Mouse (Mus musculus): ENCODE results near the gene Zdhhc14.
A peak's percentile ranks its signal among the peaks of the same experiment; 100 is the strongest.

The Zdhhc14 gene

DNA sequence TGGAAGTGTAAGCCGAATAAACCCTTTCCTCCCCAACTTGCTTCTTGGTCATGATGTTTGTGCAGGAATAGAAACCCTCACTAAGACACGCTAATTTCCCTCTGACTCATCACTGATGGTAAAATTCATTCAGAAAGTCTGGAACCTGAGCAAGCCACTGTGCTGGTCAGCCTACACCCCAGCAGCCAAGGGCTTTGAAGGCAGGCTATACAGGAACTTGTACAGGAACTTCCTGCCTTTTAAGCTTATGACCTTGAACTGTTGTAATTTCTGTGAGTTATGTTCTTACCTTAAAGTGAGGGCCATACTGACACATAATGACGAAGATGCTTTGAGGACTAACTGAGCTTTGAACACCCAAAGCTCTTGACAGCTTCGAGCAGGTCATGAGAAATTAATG lies 67.9 kb downstream of the Zdhhc14 start:
- DNase-seq = no peak

DNA sequence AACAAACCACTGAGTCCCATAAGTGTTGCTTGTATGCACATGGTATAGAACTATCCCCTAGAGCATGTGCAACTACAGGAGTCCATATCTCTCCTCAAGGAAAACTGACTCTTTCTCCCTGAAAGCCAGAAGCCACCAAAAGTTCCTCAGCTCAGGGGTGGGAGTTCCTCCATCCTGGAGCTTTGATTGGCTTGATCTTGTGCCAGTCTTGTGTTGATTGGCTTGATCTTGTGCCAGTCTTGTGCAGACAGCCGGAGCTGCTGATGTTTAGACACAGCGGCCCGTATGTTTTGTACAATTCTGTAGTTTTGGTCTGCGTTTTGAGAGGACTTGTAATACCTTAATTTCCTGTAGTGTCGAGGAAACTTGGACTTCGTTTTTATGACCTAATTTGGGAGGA lies 70.8 kb downstream of the Zdhhc14 start:
- no peak for DNase-seq

DNA sequence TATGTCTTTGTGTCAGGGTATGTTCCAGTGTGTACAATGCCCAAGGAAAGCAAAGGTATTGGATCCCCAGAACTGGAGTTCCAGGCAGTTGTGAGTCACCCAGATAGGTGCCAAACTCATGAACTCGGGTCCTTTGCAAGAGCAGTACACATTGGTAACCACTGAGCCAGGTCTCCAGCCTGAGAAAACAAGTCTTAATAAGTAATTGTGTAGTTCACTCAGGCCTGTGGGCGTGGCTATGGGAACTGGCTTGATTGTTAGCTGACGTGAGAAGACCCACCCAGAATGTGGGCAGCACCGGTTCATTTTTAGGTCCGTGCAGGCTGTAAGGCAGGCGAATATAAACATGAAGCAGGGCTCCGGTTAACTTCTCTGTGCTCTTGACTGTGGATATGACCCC lies 73.6 kb downstream of the Zdhhc14 start:
- DNase-seq = peak; percentile 24

DNA sequence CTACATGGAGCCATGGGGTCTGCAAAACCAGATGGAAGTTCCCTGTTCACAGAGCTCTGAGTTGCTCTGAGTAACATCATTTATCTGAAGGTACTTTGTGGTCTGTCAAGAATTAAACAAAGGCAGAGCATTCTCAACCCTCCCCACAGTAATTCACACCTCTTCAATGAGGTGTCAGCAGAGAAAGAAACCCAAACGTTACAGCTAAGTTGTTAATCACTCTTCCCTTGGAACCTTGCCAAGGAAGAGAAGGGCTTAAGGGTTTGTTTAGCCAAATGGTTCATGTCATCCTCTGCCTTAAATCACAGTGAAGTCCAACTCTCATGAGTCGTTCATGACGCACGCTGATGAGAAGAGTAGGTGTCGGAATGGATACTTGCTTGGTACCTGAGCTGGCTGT lies 75.6 kb downstream of the Zdhhc14 start:
- DNase-seq = no peak

DNA sequence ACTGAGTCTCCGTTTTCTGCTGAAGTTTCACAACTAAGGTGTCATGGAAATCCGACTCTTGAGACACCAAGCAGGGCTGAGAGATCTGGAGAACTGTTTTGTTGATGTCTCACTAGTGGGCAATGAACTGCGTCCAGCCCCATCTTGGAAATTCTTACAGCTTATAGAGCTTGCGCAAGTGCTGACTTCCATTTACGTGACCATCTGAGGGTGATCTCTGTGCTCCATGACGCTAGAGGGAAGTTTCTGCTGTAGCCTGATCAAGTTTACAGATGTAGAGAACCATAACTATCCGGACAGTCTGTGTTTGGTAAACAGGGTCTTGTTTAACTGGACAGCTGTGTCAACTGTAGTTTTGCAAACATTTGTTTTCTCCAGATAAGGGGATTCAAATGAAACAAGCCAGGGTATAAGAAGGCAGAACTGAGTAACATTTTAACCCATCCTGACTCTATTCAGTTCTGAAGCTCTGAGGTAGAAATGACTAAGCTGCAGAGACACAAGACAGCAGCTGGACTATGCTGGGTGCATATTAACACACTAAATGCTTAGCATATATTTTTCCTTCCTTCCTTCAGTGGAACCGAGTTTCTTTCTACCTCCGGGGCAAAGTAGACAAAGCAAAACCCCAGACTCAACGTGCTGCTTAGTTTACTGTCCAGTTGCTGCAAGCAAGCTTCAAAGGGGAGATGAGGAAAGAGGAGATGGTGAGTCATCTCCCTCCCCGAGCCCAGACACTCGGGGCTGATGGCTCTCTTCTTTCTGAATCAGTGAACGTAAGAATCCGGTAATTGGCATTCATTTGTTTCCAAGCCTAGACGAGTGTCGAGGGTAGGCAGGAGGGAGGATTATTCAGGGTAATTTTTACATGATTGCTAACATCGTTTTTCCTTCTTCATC lies 77.0 kb downstream of the Zdhhc14 start:
- no peak for DNase-seq

DNA sequence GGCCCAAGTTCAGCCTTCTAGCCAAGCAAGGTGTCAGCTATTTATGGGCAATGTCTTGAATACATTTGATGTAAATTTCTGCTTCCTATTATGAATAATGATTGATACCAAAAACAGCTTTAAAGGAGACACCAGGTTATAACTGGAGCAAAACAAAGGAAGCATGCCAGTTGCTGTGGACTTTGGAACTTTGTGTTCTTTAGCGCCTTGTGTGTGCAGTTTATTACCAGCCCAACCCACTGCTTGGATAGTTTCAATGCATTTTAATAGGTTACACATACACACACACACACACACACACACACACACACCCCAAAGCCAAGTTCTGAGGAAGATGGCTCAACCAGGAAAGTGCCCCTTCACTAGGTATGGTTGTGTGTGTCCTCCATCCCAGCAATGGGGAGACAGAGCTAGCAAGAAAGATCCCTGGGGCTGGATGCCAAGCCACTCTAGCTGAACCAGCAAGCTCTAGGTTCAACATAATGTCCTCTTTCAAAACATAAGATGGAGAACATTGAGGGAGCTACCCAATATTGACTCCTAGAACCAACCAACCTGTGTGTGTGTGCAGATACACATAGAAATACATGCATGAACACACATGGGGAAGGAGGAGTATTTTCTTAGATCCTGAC lies 79.9 kb downstream of the Zdhhc14 start:
- no peak for DNase-seq

DNA sequence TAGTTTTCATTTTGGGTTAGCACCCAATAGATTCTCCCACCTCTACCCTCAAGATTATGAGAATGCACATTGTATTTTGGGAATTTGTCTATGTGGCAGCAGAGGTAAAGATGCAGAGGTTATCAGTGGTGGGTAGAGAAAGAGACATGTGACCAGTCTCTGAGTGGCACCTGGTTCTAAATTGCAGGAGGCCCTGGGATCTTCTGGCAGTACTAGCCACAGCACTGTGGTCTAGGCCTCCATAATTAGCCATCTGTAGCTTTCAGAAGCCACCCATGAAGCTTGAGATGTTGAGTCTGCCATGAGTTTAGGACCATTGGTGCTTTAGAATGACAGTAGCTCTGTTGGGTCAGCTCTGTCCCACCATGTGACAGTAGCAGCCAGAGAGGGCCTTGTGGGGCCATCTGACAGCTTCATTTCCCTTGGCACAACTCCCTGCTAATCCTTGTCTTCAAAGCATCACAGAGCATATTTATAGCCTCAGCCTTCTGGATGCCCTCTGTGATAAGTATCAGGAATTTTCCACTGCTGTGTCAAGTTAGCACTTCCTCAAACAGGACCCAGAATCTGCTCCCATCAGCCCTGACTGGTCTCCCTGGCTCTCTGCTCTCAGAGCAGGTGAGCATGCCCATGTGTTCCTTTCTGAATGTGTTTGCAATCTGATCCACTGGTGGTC lies 80.5 kb downstream of the Zdhhc14 start:
- DNase-seq = peak; percentile 52

DNA sequence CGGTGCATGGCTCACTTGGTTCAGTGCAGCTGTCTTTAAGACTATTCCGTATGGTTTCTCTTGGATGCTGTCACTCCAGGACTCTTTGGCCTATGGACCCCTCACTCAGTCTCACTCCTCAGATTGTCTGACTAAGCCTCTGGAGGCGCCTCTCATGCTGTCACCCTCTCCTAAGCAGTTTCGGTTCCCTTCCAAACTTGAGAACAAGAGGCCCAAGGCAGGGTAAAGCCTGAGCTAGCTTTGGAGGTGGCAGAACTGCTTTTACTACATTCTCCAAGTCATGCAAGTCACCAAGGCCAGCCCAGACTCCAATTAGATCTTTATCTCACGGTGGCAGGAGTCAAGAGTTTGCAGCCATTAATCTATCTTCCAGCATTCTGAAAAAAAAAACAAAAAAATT lies 82.3 kb downstream of the Zdhhc14 start:
- DNase-seq = no peak

DNA sequence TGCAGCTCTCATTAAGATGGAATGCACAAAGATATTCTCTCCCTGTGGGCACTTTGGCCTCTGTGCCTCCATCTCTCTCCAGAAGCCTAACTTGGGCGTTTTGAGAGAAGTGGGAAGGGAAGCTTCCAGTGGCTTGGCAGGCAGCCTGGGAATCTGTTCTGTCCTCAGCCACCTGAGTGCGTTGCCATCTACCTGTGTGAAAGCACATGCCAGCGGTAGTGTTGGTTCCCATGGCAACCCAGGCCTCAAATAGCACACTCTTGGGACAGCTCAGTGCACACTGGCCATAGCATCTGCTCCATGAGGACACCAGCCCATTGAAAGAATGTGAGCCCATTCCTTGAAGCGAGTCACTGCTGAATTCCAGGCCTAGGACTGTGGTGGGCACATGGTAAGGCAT lies 83.2 kb downstream of the Zdhhc14 start:
- DNase-seq = peak; percentile 34

DNA sequence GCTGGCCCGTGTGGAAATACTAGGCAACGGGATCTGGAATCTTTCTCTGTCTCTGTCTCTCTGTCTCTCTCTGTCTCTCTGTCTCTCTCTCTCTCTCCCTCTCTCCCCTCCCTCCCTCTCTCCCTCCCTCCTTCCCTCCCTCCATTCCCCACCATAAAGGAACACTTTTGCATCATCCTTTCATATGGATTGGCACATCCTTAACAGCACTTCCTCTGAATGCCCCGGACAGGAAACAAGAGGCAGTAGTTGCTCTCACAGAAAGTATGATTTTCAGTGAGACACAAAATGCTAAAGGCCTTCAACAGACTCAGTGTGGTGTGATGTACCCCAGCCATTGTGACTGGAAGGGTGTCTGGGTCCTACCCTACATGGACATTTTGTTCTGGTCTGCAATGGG lies 89.9 kb downstream of the Zdhhc14 start:
- DNase-seq = no peak

DNA sequence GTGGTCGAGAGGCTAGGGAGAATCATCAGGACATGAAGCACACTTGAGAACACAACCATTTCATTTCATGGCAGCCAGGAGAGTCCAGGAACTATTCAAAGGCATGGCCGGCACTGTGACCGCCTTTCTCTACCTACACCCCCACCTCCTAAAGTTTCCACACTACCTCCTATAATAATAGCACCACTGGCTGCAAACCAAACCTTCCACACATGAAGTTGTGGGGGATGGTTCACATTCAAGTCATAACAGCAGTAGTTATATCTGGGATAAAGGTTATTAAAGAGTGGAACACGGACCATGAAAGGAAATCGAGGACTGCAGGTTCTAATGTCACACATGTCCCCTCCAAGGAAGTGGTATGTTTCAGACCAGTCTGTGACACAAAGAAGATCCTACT lies 90.6 kb downstream of the Zdhhc14 start:
- DNase-seq = no peak

DNA sequence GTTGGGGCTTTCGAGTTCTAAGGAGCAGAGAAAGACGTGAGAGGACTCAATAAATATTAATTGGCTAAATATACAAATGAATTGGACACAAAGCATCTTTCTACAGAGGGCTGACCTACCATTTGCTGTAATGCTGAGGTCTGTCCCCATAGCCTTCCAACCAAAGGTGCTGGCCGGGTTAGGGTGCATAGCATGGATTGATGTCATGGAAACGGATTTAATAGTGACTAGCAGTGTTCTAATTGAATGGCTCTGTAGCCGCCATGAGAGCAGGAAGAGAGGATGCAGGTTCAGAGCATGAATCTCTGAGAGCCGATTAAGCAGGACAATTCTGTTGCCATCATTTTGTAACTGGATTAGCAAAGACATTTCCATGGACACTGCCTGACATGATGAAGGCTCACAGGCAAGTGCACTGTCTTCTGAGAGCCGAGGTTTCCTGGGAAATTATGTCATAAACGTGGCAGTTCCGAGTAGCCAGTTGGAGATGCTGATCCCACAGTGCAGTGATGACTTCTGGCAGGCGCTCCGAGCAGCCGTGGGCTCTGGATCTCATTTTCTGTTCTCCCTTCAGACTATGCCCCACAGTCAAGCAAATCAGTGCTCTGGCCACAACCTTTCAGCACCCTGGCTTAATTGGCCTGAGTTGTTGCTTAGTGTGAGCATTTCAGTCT lies 91.3 kb downstream of the Zdhhc14 start:
- no peak for DNase-seq

DNA sequence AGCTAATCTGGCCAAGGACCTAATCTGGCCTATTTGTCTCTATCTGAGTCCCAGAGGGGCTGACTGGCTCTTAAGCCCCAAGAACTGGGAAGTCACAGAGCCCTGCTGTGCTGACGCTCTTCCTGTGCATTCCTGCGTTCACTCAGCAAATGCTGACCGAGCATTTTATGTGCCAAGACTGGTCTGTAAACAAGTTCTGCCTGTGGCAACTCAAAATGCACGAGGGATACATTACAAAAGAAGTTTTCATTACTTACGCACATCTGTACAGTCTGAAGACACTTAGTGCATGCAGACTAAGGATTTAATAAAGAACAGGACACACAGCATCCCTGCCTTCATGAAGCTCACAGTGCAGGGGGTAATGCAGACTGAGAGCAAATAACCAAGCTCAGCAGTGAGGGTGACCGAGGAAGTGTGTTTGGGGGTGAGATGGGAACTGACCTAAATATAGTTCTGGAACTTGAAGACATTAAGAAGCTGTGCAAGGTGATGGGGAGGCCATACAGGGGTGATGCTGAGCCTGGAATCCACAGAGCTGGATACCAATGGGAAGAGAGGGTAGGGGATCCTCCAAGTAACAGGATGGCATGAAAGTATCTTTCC lies 99.3 kb downstream of the Zdhhc14 start:
- peak; percentile 73 for DNase-seq

DNA sequence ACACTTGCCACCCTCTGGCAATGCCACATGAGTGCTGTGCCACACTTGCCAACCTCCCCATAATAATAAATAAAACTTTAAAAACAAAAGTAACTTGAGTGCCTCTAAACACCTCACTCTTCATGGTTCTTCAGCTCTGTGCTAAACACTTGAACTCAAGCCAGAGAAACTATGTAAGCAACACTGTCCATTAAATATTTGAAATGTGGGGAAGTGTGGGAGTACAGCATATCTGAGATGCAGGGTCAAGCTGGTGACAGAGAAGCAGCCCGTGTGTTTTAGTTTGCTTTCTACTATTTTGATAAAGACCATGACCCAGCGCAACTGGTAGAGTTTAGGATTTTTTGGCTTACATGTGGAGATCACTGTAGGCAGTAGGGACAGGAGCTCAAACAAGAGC lies 100.7 kb downstream of the Zdhhc14 start:
- DNase-seq = no peak

DNA sequence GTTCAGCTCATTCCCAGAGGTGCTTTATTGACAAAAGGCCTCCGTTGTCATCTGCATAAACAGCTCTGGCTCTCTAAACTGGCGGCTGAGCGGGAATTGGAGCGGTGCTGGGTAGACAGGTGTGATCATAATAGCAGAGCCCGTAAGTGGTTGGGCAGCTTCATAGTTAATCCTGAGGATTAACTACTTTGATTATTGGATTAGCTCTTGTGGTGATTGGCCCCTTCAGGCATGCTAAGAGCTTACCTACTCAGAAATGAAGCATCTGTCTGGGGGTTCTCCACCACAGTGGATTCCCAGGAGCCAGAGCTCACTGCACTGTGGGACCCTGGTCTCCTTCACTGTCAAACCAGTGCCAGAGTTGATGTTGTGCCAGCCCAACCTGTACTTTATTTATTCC lies 102.7 kb downstream of the Zdhhc14 start:
- no peak for DNase-seq

DNA sequence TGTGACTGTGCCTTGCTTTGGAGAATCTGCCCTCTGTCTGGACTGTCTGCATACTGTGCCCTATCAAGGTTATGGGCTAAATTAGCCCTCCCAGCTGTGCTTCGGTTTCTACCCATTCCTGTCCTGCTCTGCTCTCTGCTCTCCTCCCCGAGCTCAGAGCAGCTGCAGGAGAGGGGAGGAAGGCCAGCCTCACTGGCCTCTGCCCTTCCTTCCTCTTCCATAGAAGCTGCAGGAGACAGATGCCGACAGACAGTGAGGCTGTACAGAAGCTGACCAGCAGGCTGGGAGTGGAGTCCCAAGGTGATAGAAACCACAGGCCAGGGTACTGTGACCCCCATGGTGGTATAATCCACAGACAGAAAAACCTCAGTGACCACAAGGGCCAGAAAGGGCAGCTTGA lies 104.1 kb downstream of the Zdhhc14 start:
- DNase-seq = peak; percentile 71

DNA sequence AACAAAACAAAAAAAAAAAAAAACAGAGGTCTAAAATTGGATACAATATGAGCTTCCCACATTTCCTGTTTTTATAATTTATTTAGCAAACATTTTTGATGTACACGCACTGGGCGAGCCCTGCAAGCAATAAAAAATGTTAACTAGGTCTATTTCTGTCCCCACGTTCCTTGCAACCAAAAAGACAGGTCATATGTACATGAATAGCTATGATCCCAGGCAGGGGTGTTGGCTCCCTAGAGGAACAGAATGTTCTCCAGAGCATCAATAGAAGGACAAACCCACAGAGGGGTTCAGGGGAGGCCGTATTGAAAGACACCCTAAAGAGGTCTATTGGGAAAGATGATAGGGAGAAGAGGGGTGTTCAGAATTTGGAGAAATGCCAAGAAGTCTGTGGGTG lies 106.6 kb downstream of the Zdhhc14 start:
- DNase-seq = no peak

DNA sequence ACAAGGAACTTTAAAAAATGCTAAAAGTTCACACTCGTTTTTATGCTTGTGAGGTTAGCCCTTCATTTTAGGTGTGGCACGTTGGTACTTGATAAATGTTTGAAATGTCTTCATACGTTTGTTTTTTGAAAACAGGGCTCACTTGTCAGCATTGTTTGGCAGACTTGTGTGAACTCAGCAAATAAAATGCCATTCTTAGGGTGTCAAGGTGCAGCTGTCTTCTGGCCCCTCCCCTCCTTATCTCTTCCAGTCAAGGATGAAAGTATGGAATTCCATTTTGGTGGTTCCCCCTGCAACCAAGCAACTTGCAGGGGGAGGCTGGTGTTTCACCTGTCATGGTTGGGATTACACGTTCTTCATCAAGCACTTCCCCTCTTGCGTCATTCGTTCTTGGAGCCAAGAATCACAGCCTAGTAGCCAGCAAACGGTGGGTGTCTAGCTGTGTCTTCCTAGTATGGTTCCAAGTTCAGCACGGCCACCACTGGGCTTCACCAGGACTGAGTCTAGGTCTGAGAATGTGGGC lies 108.2 kb downstream of the Zdhhc14 start:
- DNase-seq = no peak

DNA sequence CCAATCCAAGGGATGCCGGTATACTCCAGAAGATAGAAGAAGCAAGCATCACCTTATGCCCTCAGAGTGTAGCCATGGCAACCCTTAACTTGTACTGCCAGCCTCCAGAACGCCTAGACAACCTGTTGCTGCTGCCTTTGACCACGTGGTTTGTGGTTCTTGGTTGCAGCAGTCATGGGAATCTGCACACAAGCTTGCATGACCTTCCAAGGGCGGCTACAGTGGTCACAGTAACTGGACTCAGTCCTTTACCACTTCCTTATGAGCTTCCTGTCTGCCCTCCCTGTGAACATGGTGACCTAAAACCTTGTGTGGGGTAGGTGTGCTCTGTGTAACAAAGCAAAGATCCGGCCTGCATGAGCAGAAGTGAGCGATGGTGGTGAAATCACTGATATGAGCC lies 109.6 kb downstream of the Zdhhc14 start:
- no peak for DNase-seq

DNA sequence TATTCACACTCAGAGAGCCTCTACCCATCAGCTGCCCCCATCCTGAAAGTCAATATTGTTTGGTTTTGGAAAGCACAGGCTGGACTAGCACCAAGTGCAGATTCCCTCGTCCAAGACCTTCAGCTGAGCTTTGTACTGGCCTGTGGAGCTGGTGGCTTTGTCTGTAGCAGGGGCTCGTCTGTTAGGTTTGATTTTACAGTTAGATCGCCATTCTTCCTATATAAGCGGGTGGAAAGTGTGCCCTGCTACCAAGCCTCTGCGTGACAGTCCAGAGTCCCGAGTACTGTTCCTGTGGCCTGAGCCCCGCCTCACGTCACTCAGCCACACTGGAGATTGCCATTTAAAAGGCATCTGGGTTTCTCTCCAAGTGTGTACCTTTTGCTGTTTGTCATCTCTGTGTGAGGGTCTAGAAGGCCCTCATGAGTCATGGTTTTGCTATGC lies 113.8 kb downstream of the Zdhhc14 start:
- no peak for DNase-seq

DNA sequence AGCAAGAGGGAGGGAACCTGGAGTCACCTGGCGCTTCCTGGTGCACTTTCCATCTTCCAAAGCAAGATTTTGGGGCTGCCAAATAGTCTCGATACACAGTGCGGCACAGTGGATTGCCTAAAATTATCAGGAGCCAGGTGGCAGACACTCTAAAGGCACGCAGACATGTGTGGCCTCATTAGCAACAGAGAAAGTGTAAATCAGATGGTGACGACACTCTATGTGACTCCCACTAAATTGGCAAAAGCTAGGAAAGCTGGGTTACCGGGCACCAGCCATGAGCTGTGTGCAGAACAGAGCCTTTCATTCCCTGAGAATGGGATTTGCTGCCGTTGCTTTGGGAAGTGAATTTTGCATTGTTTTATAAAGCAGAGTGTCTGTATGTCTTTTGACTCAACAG lies 115.0 kb downstream of the Zdhhc14 start:
- no peak for DNase-seq

DNA sequence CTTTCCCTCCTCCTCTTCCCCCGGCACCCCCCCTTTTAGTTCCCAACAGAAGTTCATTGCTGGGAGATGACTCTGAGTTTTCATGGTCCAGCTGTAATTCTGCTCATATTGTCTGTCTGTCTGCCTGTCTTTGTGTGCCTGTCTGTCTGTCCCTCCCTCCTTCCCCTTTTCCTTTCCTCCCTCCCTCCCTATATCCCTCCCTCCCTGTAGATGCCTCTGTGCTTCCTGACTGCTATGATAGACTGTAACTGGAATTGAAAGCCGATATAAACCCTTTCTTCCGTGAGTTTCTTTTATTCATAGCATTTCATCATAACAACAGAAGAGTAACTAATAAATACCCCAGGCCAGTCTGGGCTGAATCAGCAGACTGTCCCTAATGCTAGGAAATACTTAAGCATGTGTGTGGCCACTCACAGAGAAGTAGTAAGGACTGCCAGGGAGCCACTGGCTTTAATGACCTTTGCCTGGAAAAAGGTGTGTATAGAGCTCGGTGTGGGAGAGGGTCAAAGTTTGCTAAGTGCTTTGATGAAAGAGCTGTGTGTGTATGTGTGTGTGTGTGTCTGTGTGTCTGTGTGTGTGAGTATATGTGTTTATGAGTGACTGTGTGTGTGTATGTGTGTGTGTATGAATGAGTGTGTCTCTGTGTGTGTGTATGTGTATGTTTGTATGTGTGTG lies 117.7 kb downstream of the Zdhhc14 start:
- DNase-seq = no peak
